Mouse (Mus musculus) monocyte, adult 2 months (primary cell): ENCODE measurements around the gene Ripor2.

Experiments used
- DNase-seq, 2 experiments: peaks; one replicate each; pipeline ENCODE4 v3.0.0; 2022; ENCODE audit warnings: low spot score in 2 of 2, low read depth in 1 of 2

The Ripor2 gene

GRCm38 (mm10) chr13:24709656-24710396 lies 127.8 kb downstream of the Ripor2 start:
- DNase-seq = no peak

GRCm38 (mm10) chr13:24710968-24711367 lies 129.0 kb downstream of the Ripor2 start:
- DNase-seq = no peak

- no peak for DNase-seq
Observed at GRCm38 (mm10) chr13:24712581-24713130, 130.7 kb downstream of the Ripor2 start.

GRCm38 (mm10) chr13:24713434-24714000 lies 131.5 kb downstream of the Ripor2 start:
- peak; percentile 5 to 9 for DNase-seq

- no peak for DNase-seq
Observed at GRCm38 (mm10) chr13:24714360-24714885, 132.4 kb downstream of the Ripor2 start.

GRCm38 (mm10) chr13:24715601-24716000 lies 133.6 kb downstream of the Ripor2 start:
- no peak for DNase-seq

GRCm38 (mm10) chr13:24716441-24716840 lies 134.5 kb downstream of the Ripor2 start:
- no peak for DNase-seq

GRCm38 (mm10) chr13:24717677-24718076 lies 135.7 kb downstream of the Ripor2 start:
- DNase-seq = no peak

GRCm38 (mm10) chr13:24721502-24721901 lies 139.5 kb downstream of the Ripor2 start:
- DNase-seq = no peak

- DNase-seq = no peak
Observed at GRCm38 (mm10) chr13:24723699-24724394, 141.9 kb downstream of the Ripor2 start.

GRCm38 (mm10) chr13:24724395-24724759 lies 142.4 kb downstream of the Ripor2 start:
- no peak for DNase-seq

GRCm38 (mm10) chr13:24729128-24729527 lies 147.1 kb downstream of the Ripor2 start:
- DNase-seq = no peak

GRCm38 (mm10) chr13:24734502-24734901 lies 152.5 kb downstream of the Ripor2 start:
- no peak for DNase-seq

GRCm38 (mm10) chr13:24735608-24736131 lies 153.7 kb downstream of the Ripor2 start:
- DNase-seq = no peak

GRCm38 (mm10) chr13:24741028-24741427 lies 159.0 kb downstream of the Ripor2 start, which contains the start of gene Armh2:
Armh2 (plus strand) TSS chr13:24741232.
- DNase-seq = no peak

- DNase-seq = no peak
Observed at GRCm38 (mm10) chr13:24747823-24748222, 165.8 kb downstream of the Ripor2 start.

GRCm38 (mm10) chr13:24750807-24751206 lies 168.8 kb downstream of the Ripor2 start:
- DNase-seq = no peak

GRCm38 (mm10) chr13:24751396-24751795 lies 169.4 kb downstream of the Ripor2 start:
- DNase-seq = no peak

GRCm38 (mm10) chr13:24756756-24757155 lies 174.8 kb downstream of the Ripor2 start:
- DNase-seq = no peak

GRCm38 (mm10) chr13:24757820-24758564 lies 176.0 kb downstream of the Ripor2 start:
- no peak for DNase-seq

GRCm38 (mm10) chr13:24759451-24759850 lies 177.5 kb downstream of the Ripor2 start:
- no peak for DNase-seq
